Mouse (Mus musculus): ENCODE measurements at regions not wholly inside any gene's neighbourhood (a gene's known extent, or its start where the extent isn't known, plus 50 kb on each side); places are given as distances from the start of the nearest gene placed in this dataset.

GRCm38 (mm10) chr10:17599831-17600761 is 122.9 kb upstream of the Cited2 start:
- DNase-seq (ENCODE audit: low spot score), result no peak

DNA sequence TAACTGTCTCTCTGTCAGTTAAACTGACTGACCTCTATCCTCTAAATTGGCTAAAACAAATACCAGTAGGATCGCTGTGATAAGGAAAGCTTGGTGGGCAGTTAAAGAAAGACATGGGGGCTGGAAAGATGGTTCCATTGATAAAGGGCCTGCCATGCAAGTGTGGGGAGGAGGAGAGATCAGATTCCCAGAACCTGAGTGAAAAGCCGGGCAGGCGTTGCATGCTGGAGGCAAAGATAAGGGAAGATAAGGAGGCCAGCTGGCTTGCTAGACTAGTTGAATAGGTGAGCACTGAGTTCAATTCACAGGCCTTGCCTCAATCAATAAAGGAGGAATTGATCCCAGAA is 122.3 kb upstream of the Cited2 start:
- no peak for DNase-seq (ENCODE audit: low spot score)

DNA sequence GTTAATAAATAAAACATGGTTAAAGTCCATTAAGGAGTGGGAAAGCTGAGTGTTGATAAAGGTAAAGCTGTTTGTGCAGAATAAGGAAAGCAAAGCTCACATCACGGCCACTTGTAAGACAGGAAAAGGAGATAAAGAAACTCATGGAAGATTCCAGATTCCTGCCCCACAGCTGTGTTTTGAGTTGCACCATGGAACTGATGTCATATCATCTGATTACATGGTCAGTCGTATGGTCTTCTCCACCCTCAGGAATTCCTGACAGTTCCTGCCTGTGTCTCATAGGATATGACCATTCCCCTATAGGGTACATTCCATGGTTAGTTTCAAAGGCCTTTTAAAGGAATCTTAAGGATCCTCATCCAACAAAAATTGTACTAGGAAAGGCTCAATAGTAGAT is 120.6 kb upstream of the Cited2 start:
- DNase-seq (ENCODE audit: low spot score), result no peak

DNA sequence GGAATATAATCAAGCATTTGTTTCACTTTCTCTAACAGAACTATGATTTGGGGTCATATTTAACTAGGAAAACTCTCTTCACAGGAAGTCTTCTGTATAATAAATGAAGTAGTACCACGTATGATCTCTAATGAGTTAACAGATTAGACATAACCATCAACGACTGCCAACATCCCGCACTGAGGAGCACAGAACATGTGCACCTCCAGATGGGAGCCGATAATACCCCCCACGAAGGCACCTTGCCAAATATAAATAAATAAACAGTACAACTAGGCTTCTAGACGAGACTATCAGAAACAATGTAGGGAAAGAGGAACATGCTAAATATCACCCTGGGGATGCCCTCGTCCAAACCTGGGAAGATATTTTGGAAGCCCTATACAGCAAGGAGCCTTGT is 114.8 kb upstream of the Cited2 start:
- no peak for DNase-seq (ENCODE audit: low spot score)

DNA sequence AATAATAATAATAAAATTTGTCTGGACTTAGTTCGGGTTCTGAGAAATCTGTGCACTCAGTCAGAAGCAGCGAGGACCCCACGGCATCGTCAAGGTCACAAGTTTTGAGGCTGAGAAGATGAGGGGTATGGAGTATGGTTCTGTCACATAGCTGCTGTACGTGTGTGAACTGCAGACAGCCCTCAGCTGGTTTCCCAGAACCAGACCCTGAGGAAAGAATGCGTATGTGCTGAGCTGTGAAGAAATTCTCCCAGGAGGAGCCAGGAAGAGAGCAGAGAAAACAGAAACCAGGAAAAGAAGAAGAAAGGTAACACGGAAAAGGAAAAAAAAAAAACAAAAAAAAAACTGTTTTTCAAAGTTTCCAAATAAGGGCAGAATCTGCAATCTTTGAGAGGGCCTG is 112.4 kb upstream of the Cited2 start:
- DNase-seq (ENCODE audit: low spot score), result no peak

DNA sequence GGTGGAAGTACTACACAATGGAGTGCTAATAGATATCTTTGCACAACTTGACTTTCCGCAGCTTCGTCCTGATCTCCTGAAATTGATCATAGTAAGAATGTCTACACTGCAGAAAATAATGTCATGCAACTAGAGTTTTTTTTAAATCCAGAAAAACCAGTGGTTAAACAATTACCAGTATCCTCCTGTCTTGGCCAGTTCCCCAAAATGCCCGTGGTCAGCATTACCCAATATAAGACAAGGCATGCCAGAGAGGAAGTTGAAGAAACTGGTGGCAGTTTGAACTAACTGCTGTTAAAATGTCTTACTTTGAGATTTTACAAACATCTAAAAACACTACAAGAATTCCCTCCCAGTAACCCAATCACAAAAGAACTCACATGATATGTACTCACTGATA is 109.7 kb upstream of the Cited2 start:
- DNase-seq (ENCODE audit: low spot score), result no peak

DNA sequence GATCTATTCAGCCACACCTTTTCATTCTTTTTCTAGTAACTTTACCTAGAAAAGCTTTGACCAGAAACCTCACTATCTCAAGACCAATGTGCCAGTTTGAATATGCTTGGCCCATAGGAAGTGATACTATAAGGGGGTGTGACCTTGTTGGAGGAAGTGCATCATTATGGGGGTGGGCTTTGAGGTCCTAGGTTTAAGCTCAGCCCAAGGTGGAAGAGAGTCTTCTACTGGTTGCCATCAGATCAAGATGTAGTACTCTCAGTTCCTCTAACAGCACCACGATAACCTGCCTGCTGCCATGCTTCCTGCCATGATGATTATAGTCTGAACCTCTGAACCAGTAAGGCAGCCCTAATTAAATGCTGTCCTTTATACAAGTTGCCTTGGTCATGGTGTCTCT is 105.0 kb upstream of the Cited2 start:
- no peak for DNase-seq (ENCODE audit: low spot score)

- DNase-seq (ENCODE audit: low spot score), result no peak
Observed at GRCm38 (mm10) chr10:17619617-17620016, 103.4 kb upstream of the Cited2 start.

- no peak for DNase-seq (ENCODE audit: low spot score)
Observed at GRCm38 (mm10) chr10:17621703-17622385, 101.2 kb upstream of the Cited2 start.

DNA sequence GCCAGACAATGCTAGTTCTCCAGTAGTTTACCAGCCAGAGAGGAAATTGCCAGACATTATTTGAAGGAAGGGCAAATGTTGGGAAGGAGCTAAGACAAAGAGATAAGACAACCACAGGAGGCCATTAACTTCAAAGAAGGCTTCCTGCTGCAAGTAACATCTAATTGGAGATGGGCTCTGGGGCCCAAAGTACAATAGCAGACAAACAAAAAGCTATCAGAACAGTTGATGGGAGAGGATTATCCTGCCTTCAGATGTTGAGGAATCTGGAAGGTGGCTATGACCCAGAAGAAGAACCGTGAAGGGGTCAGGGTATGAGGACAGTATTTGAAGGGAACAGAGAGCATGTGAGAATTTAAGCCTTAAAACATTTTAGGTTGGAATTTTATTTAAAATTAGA is 100.2 kb upstream of the Cited2 start:
- no peak for DNase-seq (ENCODE audit: low spot score)

DNA sequence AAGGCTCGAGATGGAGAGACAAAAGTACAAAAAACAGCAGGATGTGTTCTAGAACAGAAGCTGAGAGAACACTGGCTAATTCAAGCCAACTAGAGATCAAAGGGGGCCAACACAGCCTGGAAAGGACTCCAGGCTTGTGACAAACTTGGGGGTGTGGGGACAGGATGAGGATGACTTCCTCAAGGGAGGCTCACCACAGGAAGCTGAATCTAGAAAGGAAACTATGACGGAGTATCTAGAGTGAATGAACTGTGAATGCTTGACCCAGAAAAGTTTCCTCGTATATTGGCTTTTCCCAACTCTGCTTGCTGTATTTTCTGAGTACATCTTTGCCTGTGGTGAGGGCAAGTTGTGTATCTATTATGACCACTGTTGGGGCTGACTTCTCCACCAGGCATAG is 93.3 kb upstream of the Cited2 start:
- DNase-seq (ENCODE audit: low spot score), result no peak

- no peak for DNase-seq (ENCODE audit: low spot score)
Observed at GRCm38 (mm10) chr10:17630861-17631581, 92.0 kb upstream of the Cited2 start.

DNA sequence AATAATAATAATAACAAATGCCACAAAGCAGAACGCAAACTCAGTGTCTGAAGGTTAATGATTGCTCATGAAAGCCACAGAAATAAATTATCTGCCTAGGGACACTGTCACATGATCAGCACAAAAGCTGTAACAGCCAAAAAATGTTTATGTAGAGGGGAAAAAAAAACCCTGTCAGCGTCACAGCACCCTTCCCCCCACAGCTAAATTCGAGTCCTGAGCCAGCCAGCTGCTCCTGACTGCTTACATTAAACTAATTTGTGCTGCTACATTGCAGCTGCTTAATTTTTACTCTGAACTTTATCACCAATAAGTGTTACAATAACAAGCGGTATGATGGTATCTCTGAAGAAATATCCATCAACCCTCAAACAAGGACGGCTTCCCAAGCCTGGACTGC is 91.2 kb upstream of the Cited2 start:
- no peak for DNase-seq (ENCODE audit: low spot score)

DNA sequence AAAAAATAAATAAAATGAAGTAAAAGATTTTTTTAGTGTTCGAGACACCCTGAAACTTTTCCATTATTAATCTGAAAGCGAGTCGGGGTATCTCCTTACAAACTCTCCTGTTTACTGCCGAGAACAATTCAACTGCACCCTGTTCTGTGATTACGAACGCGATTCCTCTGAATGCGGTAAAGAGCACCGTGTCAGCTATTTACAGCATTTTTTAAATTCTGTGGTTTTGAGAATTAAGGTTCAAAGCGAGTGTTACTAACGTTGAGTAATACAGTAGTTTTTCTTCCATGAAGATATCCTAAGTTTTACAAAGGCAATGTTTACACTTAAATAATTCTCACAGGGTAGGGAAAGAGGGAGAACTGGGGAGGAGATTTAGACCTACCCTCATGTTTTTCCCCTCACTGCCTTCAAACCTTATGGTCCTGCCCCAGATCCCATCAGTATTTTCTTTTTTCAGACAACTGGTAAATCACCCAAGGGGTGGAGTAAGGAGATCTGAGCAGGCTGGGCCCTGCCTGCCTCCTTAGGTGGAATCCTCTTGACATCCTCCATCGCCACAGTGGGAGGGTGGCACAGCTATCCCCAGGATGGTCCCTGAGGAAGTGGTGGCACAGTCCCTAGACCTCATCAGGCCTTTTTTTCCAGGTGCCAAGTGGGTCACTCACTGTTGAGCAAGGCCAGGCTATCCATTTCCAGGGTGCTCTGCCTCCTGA is 89.9 kb upstream of the Cited2 start:
- DNase-seq (ENCODE audit: low spot score), result no peak

GRCm38 (mm10) chr10:17645363-17645762 is 77.7 kb upstream of the Cited2 start:
- no peak for DNase-seq (ENCODE audit: low spot score)

GRCm38 (mm10) chr10:17646391-17646790 is 76.6 kb upstream of the Cited2 start:
- no peak for DNase-seq (ENCODE audit: low spot score)

DNA sequence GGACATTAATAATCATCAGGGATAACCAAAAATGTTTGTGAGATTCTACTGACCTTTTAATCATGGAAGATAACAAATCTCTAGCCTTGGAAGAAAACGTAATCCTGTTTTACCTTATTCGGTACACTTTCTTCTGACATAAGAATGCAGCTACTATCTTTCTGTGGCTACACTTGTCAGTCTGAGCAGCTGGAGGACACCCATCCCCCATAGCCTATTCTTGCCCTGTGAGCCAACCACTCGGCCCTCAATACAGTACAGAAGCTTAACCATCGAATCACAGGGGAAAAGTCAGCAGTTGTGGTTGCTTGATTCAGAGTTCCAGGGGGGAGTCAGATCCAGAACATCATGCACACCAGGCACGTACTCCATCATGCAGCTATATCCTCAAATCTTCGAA is 74.9 kb upstream of the Cited2 start:
- no peak for DNase-seq (ENCODE audit: low spot score)

DNA sequence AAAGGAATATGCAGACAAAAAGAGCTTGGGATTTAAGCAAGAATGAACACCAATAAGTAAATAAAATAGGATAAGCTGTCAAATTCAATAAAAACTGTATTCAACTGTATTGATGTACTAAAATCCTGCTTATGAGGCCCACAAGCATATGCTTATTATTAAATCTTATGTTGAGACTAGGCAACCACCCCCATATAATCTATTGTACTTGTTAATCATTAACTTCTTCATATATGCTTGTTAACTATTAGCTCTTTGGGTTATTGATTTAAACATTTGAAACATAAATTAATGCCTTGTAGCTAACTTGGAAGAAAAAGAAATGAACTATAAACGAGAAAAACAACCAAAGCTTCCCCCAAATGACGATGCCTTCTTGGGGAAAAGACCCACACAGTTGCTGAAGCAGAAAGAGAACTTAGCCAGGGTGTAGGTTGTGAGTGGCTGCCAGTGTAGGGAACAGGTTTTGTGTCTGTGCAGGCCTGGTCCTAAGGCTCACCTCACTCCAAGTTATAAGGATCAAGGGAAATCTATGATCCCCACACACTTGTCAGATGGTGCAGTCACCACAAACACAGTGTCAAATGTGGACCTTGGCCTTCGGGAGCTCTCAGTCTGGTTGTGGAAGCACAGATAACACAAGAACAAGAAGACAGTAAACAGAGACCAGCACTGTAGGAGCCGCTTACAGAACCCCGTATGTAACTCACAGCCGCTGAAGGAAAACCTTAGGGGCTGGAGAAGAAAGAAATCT is 71.8 kb upstream of the Cited2 start:
- DNase-seq (ENCODE audit: low spot score), result no peak

- no peak for DNase-seq (ENCODE audit: low spot score)
Observed at GRCm38 (mm10) chr10:17653325-17653724, 69.7 kb upstream of the Cited2 start.

- no peak for DNase-seq (ENCODE audit: low spot score)
Observed at GRCm38 (mm10) chr10:17653785-17654184, 69.2 kb upstream of the Cited2 start.

DNA sequence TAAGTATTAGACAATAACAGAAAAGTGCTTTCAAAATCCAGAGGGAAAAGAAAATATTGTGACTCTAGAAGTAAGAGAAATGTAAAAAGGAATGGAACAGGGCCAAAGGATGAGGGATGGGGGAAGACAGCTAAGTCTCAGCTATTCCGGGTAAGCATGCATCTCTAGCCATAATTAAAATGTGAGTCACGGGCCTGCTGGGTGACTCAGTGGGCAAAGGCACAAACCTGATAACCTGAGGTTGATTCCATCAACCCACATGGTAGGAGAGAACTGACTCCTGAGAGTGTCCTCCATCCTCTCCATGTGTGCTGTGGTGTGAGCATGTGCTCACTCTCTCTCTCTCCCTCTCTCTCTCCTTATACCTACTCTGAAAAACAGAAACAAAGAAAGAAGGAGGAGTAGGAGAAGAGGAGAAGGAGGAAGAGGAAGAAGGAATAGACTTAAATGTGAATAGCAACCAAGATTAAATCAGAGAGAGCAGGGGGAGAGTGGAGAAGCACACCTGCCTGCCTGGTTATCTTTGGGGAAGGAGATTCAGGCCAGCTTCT is 68.6 kb upstream of the Cited2 start:
- DNase-seq (ENCODE audit: low spot score), result no peak

Data from urinary bladder, postnatal 25 days (tissue).